Mouse (Mus musculus) hindbrain, embryonic 14.5 days (tissue): Measurements from ENCODE around the gene Smg7. TPM values are rescaled to one million over a fixed set of nuclear protein-coding genes. Genes with fewer than 3 reads are reported as not detected.

Source experiments
- ATAC-seq: fragments of 200-750 bp; cut with Nextera tagmentation; 2 replicates; pipeline ENCODE4 v1.8.0; 2017; ENCODE audit warnings: moderate number of reproducible peaks, mild to moderate bottlenecking, moderate TSS enrichment, moderate library complexity; ENCODE audit not compliant: low FRiP score
- DNase-seq: peaks from one replicate; pipeline ENCODE4 v3.0.0-alpha.2; 2015; ENCODE audit warnings: low spot score
- H3K27ac ChIP-seq: fragments of 300-500 bp; sonication (generic); 2 replicates; pipeline ENCODE4 v1.5.1; 2014; ENCODE audit warnings: mild to moderate bottlenecking, moderate library complexity
- H3K27me3 ChIP-seq: fragments of 300-500 bp; sonication (generic); 2 replicates; pipeline ENCODE4 v1.6.1; 2014; ENCODE audit warnings: mild to moderate bottlenecking, low read length, mixed read lengths; ENCODE audit not compliant: control insufficient read depth, insufficient read depth
- H3K36me3 ChIP-seq: fragments of 300-500 bp; sonication (generic); replicated peaks from 2 replicates; pipeline ENCODE4 v1.6.1; 2014; ENCODE audit not compliant: control insufficient read depth, insufficient read depth
- H3K4me1 ChIP-seq: fragments of 300-500 bp; sonication (generic); replicated peaks from 2 replicates; pipeline ENCODE4 v1.6.1; 2014; ENCODE audit warnings: antibody characterized with exemption, low read length, mixed read lengths; ENCODE audit not compliant: control insufficient read depth, insufficient read depth
- H3K4me2 ChIP-seq: fragments of 300-500 bp; sonication (generic); replicated peaks from 2 replicates; pipeline ENCODE4 v1.6.1; 2014; ENCODE audit warnings: mild to moderate bottlenecking, moderate library complexity
- H3K4me3 ChIP-seq: fragments of 300-500 bp; sonication (generic); replicated peaks from 2 replicates; pipeline ENCODE4 v1.5.1; 2014; ENCODE audit warnings: mild to moderate bottlenecking, low read length
- H3K9ac ChIP-seq: fragments of 300-500 bp; sonication (generic); 2 replicates; pipeline ENCODE4 v1.6.1; 2014
- H3K9me3 ChIP-seq: fragments of 300-500 bp; sonication (generic); 2 replicates; pipeline ENCODE4 v1.6.1; 2016; ENCODE audit warnings: low read length; ENCODE audit not compliant: control insufficient read depth
- whole genome bisulfite sequencing: fragments of 180-500 bp; shearing (Covaris S2); extraction: QIAGEN DNeasy Blood & Tissue Kit; methylation state at CpG from one replicate; pipeline ENCODE4 v1.1.7; 2014; 5-methylcytosine and 5-hydroxymethylcytosine counted together
- polyA plus RNA-seq: library from polyadenylated mRNA; unstranded; fragments of >200 nt; fragmentation: Nextera tagmentation; extraction: Ambion mirVana; gene quantifications from 2 replicates; pipeline ENCODE4 v1.2.1, GENCODE M21; 2014

Smg7 gene
- polyA plus RNA-seq, 1 experiment from 2014 or later: 39.1 TPM

DNA sequence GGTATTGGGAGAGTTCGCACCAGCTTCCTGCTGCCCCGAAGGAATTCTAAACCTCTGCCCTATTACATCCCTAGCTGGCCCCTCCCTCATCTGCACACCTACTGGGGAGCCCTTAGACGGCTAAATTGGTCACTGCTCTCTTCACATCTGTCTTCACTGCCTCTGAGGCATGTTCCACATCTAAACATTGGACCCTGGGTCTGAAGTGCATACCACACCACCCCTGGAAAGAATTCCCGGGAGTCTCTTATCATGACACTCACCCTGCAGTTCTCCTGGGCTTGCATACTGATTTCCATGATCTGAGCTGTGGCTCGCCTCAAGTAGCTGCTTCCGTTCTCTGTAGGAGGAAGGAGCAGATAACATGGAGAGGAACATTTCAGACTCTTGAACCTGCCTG is 111.6 kb downstream of the Smg7 start:
- Histone ChIP-seq H3K27me3 (no peaks in the 10 kb centered on the region), H3K9me3 (no peaks in the 10 kb centered on the region), H3K4me3 (no peak overlapping the region), H3K27ac (no peak overlapping the region), H3K9ac (no peak overlapping the region), H3K36me3 (no peaks in the 10 kb centered on the region), H3K4me2 (no peak overlapping the region), H3K4me1 (0 out of 2 replicates have a peak, but pooled peaks cover 3% of the 10 kb centered on the region)
- DNase-seq (no peak), ATAC-seq (no peak)
- WGBS: 33% methylated on average over 6 of the region's 6 CpGs

DNA sequence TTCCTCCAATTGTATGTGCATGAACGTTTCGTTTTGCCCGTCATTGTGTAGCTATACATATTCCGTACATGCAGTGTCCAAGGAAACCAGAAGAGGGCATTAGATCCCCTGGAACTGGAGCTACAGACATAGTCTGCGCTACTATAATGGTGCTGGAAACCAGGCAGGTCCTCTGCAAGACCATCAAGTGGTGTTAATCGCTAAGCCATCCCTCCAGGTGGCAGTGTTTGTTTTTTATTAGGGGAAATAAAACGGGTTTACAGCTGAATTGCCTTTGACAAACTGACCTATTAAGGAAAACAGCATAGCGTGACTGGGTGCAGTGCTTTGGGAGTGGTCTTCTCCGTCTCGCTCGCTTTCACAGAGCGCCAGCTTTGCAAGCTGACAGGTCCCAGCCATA is 112.2 kb downstream of the Smg7 start:
- Histone ChIP-seq H3K4me3 (no peak overlapping the region), H3K4me2 (no peak overlapping the region), H3K9me3 (no peaks in the 10 kb centered on the region), H3K27ac (no peak overlapping the region), H3K9ac (no peak overlapping the region), H3K27me3 (no peaks in the 10 kb centered on the region), H3K36me3 (no peaks in the 10 kb centered on the region), H3K4me1 (0 out of 2 replicates have a peak, but pooled peaks cover 3% of the 10 kb centered on the region)
- ATAC-seq (no peak), DNase-seq (peak; percentile 51)
- WGBS: 30% methylated on average over 12 of the region's 12 CpGs

- no peaks in the 10 kb centered on the region for H3K9me3 ChIP-seq
- no peak overlapping the region for H3K4me2 ChIP-seq
- ATAC-seq (no peak), DNase-seq (no peak)
- H3K36me3 ChIP-seq: no peaks in the 10 kb centered on the region
- H3K4me3 ChIP-seq: no peak overlapping the region
- H3K27me3 ChIP-seq: no peaks in the 10 kb centered on the region
- H3K4me1 ChIP-seq: 0 out of 2 replicates have a peak, but pooled peaks cover 3% of the 10 kb centered on the region
- no peak overlapping the region for H3K27ac ChIP-seq
- 33% methylated on average over 4 of the region's 4 CpGs for WGBS
- no peak overlapping the region for H3K9ac ChIP-seq
Observed at GRCm38 (mm10) chr1:152788121-152788660, 114.3 kb downstream of the Smg7 start.

Other genes starting within 250 kb of the Smg7 start
- gene Apobec4, start 152.1 kb downstream of the Smg7 start, polyA plus RNA-seq: 0.20 TPM in 1 of 2 replicates, not detected in the other
- 20.0 and 20.9 TPM in 2 replicates for gene Rgl1, start 136.3 kb downstream of the Smg7 start, polyA plus RNA-seq
- 336 and 364 TPM in 2 replicates for gene Arpc5, start 136.1 kb downstream of the Smg7 start, polyA plus RNA-seq
- 2.2 and 3.6 TPM in 2 replicates for gene Ncf2, start 102.5 kb downstream of the Smg7 start, polyA plus RNA-seq
- 81.6 and 84.7 TPM in 2 replicates for gene Nmnat2, start 52.3 kb upstream of the Smg7 start, polyA plus RNA-seq